Mouse (Mus musculus): Measurements from ENCODE around the gene Fam219a.

Fam219a gene

DNA sequence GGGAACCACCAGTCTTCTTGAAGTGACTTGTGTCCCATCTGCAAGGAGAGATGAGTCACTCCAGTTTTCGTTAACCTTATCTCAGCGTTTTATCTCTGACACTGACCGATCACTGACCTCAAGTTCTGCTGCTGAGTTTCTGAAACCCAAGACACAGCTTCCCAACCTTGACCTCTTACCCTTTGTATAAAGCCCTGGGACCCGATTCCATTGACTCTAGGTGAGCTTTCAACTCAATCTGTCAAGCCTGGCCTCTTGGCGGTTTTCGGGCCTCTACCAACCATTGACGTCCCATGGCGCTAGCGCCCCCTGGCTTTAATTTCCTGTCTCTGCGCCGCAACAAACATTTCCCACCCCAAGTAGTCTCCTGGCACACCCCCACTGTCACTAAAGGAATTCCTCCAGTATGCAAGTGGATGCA, 64.2 kb downstream of the Fam219a start:
- no peak for DNase-seq (ENCODE audit: low spot score)

DNA sequence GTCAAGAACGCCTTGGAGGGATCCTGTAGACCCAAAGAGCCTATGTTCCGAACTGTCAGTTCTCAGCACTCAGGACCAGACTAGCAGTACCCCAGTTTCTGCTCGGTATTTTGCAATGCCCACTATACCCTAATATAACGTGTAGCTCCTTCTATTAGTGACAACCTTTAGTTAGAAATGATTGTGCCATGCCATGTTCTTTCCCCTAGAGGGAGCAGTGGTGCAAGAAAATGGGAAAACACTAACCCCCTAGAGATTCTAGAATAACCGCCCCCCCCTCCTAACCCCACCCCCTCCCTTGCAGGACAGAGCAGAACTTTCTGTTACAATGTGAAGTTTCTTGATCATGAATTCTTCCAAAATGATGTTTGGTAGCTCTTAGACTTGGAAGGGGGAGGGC, 65.0 kb downstream of the Fam219a start:
- DNase-seq (ENCODE audit: low spot score): no peak

DNA sequence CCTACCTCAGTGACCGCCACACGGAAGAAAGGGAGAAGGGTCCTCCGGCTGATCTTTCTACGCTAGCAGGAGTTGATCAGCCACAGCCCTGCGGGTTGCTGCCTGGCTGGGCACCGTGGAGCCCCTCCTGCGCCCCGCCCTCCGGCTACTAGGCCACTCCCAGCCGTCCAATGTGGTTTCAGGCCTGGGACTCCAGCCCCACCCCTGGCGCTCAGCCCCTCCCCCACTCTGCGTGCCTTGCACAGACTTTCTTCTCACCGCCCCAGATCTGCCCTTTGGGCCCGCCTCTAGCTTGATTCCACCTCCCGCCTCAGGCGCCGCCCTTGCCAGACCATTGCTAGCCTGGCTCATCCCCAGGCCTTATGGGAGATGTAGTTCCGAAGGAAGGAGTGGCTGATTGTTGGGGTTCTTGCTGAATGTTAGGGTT, 66.3 kb downstream of the Fam219a start, which contains the start of gene AI464131:
Gene AI464131 (minus strand): TSS at position 91 of the 427 bp plus-strand sequence.
- DNase-seq (ENCODE audit: low spot score): peak; percentile 98

DNA sequence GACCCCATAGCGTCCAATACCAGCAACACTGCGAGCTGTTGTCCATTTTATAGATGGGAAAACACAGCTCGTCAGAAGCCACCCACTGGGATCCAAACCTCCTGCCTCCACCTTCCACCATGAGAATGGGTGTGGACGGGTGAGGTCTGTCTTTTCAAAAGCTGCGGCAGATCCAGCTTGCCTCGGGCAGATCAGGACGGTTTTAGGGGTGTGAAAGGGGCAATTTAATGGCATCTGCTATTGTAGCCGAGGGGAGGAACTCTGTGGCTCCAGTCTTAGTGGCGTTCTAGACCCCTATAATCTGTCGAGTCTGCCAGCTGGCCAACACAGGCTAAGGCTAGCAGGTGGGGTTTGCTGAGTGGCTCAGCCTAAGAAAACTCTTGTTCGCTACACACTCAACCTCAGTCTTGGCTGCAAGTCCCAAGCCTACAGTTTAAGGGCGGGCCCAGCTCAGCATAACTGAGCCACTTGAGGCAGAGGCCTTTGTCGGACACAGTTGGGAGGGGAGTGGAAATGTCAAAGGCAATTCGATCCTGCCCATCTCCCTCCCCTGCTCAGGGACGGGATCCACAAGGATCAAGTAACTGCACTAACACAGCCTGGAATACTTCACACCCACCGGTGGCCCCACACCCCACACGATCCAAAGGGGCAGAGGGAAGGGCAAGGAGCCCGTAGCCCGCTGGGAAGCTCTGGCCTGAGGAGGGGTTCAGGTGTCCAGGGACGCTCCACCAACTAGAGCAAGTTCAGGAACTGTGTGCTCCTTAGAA, 67.0 kb downstream of the Fam219a start:
- no peak for DNase-seq (ENCODE audit: low spot score)

DNA sequence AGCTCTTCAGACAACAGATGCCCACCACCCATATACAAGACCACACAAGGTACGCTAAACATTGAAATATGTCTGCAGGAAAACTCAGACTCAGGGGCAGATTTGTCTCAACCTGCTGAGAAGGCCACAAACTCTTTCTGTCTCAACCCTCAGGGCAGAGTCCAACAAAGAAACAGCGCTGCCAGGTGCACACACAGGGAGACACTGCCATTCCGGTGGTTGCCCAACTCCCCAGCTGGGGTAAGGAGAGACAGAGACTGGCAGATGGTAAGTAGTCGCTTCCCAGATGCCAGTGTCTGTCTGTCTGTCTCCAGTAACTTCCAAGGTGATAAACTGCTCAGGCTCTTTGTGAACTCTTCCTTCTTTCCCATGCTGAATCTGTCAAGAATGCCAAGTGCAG, 68.6 kb downstream of the Fam219a start:
- DNase-seq (ENCODE audit: low spot score): no peak

DNA sequence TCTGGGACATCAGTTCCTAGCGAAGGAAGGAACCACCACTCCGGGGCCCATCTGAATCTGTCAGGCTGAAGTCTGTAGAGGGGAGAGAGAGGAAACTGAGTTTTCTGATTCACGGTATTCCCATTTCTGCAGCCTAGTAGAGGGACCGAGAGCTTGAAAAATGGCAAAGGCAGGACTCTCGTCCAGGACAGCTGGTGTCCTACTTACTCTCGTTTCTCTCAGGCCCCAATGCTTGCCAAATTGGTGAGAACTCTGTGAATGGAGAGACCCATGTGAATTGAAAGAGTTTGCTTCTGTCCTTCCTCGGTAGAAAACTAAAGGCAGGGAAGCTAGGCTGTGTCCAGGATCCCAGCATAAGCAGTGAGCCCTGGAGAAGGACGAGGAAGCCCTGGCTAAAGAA, 69.7 kb downstream of the Fam219a start:
- DNase-seq (ENCODE audit: low spot score): no peak

DNA sequence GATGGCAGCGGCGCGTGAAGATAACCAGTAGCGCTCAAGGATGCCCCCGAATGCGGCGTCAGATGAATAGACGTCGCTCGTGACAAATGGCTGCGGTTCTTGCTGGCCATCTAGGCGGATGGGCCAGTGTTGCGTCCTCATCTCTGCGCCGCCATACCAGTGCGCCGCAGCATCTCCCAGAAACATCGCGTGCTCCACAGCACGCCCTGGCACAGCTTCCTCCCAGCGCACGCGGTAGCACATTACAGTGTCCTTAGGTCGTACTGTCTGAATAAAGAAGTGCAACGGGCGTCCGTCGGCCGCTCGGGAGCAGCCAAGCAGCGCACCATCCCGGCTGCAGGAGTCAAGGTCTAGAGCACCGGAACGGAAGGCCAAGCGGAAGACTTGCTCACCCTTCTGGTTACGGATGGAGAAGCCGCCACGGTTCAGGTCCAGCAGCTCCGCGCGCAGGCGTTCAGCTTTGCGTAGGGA, 70.4 kb downstream of the Fam219a start:
- DNase-seq (ENCODE audit: low spot score): no peak

DNA sequence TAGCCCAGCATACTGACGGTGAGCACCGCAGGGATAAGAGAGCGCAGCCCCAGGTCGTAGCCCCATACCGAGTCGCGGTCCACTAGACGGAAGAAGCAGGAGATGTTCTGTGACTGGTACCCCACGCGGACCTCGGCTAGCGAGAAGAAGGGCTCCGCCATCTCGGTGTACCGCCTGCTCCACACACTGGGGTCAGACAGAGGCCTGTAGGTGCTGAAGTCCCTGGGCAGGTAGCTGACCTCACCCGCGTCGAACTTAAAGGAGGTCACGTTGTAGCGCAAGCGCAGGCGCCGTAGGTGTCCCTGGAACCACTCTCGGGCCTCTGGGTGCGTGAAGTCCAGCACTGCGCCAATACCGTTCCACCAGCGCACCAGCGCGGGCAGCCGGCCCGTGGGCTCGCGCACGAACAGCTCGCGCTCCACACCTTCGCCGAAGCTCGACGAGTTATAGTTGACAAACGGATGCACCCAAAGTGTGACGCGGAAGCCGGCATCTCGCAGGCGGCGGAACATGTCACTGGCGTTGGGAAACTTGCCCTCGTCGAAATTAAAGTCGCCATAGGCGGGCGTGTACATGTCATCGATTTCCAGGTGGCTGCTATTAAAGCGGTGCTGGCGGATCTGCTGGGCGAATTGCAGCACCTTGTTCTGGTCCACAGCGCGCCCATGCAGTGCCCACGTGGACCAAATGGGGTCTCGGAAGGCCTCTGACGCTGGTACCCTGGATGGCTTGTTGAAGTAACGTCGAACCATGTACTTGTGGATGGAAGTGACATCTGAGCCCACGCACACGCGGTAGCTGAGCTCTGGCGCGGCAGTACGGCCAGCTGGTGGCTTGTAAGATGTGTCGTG, 71.1 kb downstream of the Fam219a start:
- no peak for DNase-seq (ENCODE audit: low spot score)

DNA sequence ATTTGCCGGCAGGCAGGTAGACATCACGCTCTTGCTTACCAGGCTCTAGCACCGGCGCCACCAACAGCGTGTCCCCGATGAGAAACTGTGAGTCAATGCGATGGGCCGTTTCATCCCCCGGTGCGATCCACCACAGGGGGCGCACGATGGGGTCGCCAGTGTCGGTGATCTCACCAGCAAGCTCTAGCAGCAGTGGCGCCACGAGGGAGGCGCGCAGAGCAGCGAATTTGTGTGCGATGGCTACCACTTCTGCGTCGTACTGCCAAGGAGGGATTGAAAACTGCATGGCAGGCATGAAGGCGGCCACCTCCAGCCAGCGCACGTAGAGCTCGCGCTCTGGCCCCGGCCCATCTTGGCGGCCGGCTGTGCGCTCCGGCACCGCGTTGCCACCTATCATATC, 71.8 kb downstream of the Fam219a start:
- no peak for DNase-seq (ENCODE audit: low spot score)

DNA sequence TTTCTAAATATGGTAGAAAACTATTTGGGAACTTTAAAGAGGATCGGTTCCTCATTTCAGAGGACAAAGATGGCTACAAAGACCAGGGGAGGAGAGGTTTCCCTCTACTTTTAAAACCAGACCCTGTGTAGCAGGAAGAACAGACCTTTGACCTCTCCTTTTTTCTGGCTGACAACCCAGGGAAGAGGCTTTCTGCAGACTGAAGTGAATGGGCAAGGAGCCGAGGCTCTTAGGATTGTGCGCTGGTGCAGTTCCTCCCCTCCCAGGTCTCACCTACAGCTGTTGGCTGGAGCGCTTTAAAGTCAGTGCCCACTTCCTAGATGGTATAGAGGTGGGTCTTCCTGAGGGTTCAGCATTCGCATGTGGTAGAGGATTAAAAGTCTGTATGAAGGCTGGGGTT, 72.3 kb downstream of the Fam219a start:
- no peak for DNase-seq (ENCODE audit: low spot score)

DNA sequence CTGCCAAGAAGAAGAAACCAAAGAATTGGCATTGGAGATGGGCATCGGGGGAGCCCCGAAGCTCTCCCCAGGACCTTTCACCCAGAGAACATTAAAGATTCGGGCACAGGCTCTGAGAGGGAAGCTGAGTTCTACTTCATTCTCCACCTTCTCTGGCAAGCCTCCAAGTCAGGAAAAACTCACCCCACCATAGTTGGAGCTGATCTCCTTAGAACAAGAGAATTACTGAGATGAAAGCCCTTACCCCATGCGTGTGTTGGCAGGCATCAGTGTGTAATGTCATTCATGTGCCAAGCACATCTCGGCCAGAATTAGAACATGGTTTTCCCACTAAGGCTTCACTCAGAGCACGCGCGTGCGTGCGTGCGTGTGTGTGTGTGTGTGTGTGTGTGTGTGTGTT, 73.5 kb downstream of the Fam219a start:
- DNase-seq (ENCODE audit: low spot score): no peak

DNA sequence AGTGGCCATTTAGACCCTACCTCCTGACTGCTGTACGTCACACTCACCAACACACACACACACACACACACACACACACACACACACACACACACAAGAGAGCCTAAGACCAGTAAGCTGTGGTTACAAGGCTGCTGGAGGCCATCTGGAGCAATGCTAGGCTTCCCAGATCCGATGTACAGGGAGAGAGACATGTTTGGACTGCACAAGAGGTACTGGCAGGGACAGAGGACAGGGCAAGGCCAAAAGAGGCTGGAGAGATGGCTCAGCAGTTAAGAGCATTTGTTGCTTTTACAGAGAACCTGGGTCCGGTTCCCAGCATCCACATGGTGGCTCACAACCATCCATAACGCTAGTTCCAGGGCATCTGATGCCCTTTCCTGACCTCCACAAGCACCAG, 74.3 kb downstream of the Fam219a start:
- no peak for DNase-seq (ENCODE audit: low spot score)

DNA sequence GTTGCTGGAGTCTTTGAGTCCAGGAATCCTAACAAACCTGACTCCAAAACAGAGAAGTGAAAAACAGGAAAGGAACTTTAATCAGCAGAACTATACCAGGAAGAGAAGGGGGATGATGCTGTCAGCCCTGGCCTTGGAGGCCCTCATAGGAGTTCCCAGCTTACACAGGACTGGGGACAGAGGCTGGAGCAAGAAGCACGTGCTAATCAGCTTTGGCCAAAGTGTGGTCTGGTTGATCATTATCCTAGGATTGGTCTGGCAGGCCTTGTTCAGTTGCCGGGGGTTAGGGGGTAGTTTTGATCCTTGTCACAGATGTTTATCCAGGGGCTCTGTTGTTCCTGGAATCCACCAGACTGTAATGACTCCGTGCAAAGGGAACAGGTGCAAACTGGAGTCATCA, 75.0 kb downstream of the Fam219a start:
- no peak for DNase-seq (ENCODE audit: low spot score)

DNA sequence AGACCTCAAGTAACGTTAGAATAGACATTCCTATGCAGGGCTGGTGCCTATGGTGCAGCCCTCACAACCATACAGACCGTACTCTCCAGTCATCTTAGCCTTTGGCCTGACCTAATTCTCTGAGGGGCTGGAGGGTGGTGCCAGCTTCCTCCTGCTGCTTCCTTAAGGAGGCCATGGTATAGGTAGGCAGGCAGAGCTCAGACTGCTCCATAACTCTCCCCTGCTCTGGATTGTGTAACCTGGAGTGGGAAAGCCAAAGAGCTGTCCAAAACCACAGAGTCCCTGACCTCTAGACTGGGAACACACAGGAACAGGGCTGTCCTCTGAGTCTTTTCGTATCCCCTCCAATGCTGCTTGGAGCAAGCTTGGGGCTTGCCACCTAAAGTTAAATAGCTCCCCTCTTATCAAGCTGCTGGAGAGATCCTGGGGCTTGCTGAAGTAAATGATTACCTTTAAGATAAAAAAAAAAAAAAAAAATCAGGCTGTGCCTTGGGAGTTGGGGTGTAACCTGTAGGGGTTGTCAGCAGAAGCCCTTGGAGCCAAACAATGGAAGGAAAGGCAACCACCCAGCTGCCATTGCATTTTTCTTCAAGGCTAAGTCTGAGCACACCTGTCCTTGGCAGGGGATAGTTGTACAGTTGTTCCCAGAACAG, 75.7 kb downstream of the Fam219a start:
- no peak for DNase-seq (ENCODE audit: low spot score)

DNA sequence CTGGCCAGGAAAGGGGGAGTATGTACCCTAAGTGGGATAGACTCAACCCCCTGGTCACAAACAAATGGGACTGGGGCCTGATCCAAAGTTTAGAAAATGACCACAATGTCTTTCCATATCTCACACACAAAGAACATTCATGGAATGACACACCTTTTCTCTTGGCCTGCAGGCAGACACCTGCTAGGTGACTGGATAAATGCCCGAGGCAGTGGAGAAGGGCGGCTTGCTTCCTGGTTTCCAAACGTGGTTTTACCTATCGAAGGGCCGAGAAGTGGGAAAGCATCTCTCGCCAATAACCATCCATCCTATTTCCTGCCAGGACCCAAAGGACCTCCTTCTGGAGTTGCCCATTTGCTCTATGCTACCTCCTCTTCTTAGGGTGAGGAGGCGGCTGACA, 76.4 kb downstream of the Fam219a start:
- DNase-seq (ENCODE audit: low spot score): no peak

DNA sequence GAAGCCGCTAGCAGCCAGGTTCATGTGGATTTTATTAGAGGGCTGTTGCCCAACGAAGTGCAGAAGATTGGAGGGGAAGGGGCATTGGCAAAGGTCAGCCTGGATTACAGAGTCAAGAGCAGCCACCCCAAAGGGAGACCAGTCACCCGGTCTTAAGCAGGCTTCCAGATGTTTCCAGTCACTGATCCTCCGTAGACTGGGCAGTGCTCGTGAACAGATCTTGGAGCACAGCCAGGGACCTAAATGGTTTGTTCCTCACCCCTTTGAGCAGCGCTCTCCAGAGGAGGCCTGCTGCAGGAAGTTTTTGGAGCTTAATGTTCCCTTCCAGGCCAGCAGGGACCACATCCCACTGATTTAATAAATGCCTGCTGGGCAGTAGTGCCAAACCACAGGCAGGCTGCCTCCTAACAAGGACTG, 87.7 kb downstream of the Fam219a start:
- peak; percentile 35 for DNase-seq (ENCODE audit: low spot score)

DNA sequence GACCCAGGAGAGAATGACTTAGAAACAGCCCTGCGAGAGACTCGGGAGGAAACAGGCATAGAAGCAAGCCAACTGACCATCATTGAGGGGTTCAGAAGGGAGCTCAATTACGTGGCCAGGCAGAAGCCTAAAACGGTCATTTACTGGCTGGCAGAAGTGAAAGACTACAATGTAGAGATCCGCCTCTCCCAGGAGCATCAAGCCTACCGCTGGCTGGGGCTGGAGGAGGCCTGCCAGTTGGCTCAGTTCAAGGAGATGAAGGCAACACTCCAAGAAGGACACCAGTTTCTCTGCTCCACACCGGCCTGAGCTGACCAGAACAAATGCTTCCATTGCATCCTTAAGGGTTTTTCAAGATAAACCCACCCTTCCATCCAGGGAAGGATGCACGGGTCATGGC, 89.1 kb downstream of the Fam219a start:
- no peak for DNase-seq (ENCODE audit: low spot score)

DNA sequence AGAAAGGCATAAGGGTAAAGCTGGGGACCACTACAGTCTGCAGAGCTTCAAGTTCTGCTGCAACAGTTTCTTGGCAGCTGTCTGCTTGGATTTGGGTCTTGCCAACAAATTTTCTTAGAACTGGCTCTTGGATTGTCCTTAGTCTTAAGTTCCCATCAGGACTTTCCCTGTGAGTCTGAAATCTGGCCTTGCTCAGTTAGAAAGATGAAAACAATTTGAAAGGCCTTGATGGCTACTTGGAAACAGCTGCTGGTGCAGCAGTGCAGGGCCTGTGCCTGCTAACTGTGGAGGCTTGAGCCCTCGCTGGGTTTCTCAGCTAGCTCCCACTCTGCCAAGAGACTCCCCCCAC, 89.9 kb downstream of the Fam219a start:
- DNase-seq (ENCODE audit: low spot score): no peak

DNA sequence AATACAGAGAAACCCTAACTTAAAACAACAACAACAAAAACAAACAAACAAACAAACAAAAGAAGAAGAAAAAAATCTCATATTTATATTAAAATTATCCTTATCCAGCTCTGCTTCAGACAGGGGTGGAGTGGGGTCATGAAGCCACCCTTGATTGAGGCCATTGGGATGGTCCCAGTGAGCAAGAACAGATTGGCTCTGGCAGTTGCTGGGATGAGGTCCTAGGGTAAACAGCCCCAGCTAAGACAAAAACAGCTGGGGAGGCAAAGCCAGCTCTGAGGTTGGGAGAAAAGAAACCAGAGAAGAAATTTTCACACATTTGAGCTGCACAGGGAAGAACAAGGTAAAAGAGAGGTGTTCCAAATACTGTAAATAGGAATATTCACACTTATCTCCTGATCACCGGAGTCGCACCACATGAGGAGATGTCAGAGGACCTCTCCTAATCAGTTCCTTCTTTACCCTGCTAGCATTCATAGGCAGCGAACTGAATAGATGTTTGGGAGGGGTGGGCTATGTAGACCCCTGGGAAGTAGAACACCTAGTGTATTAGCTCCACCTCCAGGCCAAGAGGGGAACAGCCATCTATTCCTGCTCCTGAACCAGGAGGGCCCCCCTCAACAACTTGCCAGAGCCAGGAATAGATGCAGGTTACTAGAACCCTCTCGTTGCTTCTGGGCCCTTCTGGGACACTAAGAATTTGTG, 90.4 kb downstream of the Fam219a start:
- DNase-seq (ENCODE audit: low spot score): no peak

DNA sequence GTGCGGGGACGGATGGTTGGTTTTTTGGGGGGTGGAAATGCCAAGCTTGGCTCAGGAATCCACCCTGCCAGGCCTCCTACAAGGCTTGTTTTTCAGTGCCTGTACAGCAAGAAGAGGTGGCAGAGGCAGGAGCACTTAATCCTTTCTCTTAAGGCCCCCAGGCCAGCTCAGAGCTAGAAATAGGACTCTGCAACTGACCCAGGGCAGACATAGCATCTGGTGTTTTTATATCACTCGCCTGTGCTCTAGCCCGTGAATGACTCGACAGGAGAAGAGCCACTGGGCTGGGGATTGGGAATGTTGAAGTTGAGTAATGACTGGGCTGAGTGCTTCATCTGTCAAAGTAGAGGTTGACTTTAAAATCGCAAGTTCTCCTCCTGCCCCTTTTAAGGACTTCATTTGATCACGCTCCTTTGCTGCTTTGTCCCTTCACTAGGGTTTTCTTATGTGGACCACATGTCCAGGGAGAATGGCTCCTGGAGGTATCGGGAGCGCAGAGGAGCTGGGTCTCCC, 91.6 kb downstream of the Fam219a start:
- no peak for DNase-seq (ENCODE audit: low spot score)

DNA sequence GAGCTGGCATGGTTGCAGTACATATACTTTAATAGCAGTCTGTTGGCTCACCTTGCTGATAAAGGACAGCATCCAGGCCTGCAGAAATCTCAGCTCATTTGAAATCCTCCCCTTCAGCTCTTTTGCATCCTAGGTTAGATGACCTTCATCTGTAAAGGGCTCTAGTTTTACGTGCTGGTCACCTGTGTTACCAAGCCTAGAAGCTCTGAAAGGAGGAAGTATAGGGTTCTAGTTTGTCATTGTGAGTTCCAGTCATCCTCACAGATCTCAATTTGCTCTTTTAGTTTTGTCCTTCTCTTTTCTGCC, 98.0 kb downstream of the Fam219a start:
- DNase-seq (ENCODE audit: low spot score): no peak
